Comparison of ENCODE assay signal across 8 mouse cellular contexts in genomic region chr11:101468263-101468688, GRCm38 (mm10). TPM values are rescaled to one million over a fixed set of nuclear protein-coding genes. Genes with fewer than 3 reads are reported as not detected.
DNase-seq lines count a peak whose midpoint lies in the region; ATAC-seq and TF ChIP-seq lines count a peak whose summit lies in the region.

No protein-coding gene starts in this region.

- peak; percentile 48; the same call in 1 of the 2 replicates for ATAC-seq in limb, embryonic 11.5 days (ENCODE audit: insufficient number of reproducible peaks, low FRiP score, low TSS enrichment, low read depth)

- H3K27ac ChIP-seq in heart, adult 2 months, result peak overlapping the region; percentile 65
- H3K27ac ChIP-seq in limb, embryonic 11.5 days (replicated peaks; ENCODE audit: low read depth, low read length), result no peak overlapping the region
- H3K27ac ChIP-seq in olfactory bulb, adult 2 months (ENCODE audit: insufficient read depth, low read depth, low read length), result peak overlapping the region; percentile 16; the same call in 1 of the 2 replicates

- H3K4me3 ChIP-seq in heart, adult 2 months, result peak overlapping the region; percentile 68
- peak overlapping the region; percentile 71 for H3K4me3 ChIP-seq in limb, embryonic 11.5 days (ENCODE audit: low read depth, low read length)
- peak overlapping the region; percentile 58 for H3K4me3 ChIP-seq in olfactory bulb, adult 2 months (ENCODE audit: insufficient read depth, low read depth, low read length)

- intact Hi-C loops in heart, adult 2 months (cut with DNase I), result loop anchor here (5.0 kb wide), 1 partner anchor 84 kb away; the partner anchor contains the start of genes Brca1 and Nbr1
- intact Hi-C loops in heart, postnatal 25 days (cut with DNase I), result loop anchor here (5.0 kb wide), 1 partner anchor 84 kb away; the partner anchor contains the start of genes Brca1 and Nbr1
- intact Hi-C loops in left cerebral cortex, postnatal 14 days (cut with DNase I), result loop anchor here (5.0 kb wide), 2 partner anchors 49 to 84 kb away; partner anchors contain the start of genes Brca1 and Nbr1

- no peak for TF ChIP-seq CTCF in heart, adult 2 months (IDR thresholded peaks at IDR 0.05)
- no peak for TF ChIP-seq CTCF in olfactory bulb, adult 2 months (IDR thresholded peaks at IDR 0.05; ENCODE audit: insufficient read depth, low read depth, low read length)

- no peaks in the 10 kb centered on the region for H3K9me3 ChIP-seq in limb, embryonic 11.5 days (ENCODE audit: control insufficient read depth, low read length)

- no peak for TF ChIP-seq POLR2A in heart, adult 2 months (IDR thresholded peaks at IDR 0.05; ENCODE audit: insufficient read depth, low read depth, low read length)
- 0 out of 2 replicates have a peak, but pooled peaks have one; percentile 14 for TF ChIP-seq POLR2A in olfactory bulb, adult 2 months (IDR thresholded peaks at IDR 0.05; ENCODE audit: insufficient read depth, low read depth, low read length)

- H3K9ac ChIP-seq in heart, adult 2 months (ENCODE audit: low read depth, low read length), result peak overlapping the region; percentile 81
- H3K9ac ChIP-seq in limb, embryonic 11.5 days (ENCODE audit: low read length), result peak overlapping the region; percentile 66

- DNase-seq in heart, adult 2 months, result no peak
- DNase-seq in heart, postnatal 25 days (ENCODE audit: low spot score), result no peak
- peak; percentile 14 for DNase-seq in urinary bladder, postnatal 10 days (ENCODE audit: low spot score)
- no peak for DNase-seq in urinary bladder, postnatal 25 days (ENCODE audit: low spot score)
- no peak for DNase-seq in limb, embryonic 11.5 days (ENCODE audit: low spot score)
- no peak for DNase-seq in left cerebral cortex, postnatal 14 days (ENCODE audit: low spot score in 2 of 2)
- no peak for DNase-seq in urinary bladder, postnatal 14 days (ENCODE audit: low spot score)

- no peaks in the 10 kb centered on the region for H3K79me2 ChIP-seq in heart, adult 2 months (replicated peaks; ENCODE audit: control insufficient read depth, insufficient read depth, low read length)

- H3K4me2 ChIP-seq in limb, embryonic 11.5 days (ENCODE audit: low read depth, severe bottlenecking), result peak overlapping the region; percentile 94

- no peak for TF ChIP-seq EP300 in heart, adult 2 months (IDR thresholded peaks at IDR 0.05; ENCODE audit: insufficient read depth, low read depth, low read length)

- H3K36me3 ChIP-seq in heart, adult 2 months (ENCODE audit: control insufficient read depth, insufficient read depth, low read length), result no peaks in the 10 kb centered on the region
- no peaks in the 10 kb centered on the region for H3K36me3 ChIP-seq in limb, embryonic 11.5 days (ENCODE audit: control insufficient read depth, insufficient read depth, low read length)

- peaks cover 3% of the 10 kb centered on the region for H3K4me1 ChIP-seq in heart, adult 2 months (ENCODE audit: control insufficient read depth, insufficient read depth, low read length)
- peaks cover 27% of the 10 kb centered on the region for H3K4me1 ChIP-seq in limb, embryonic 11.5 days (ENCODE audit: control insufficient read depth, insufficient read depth, low read length)
- peaks cover 21% of the 10 kb centered on the region for H3K4me1 ChIP-seq in olfactory bulb, adult 2 months (ENCODE audit: control insufficient read depth, insufficient read depth, low read length)

- 1% methylated on average over 27 of the region's 31 CpGs for WGBS in heart, adult 2 months
- WGBS in limb, embryonic 11.5 days, result under 1% methylated on average over 31 of the region's 31 CpGs
- WGBS in olfactory bulb, adult 2 months, result under 1% methylated on average over 31 of the region's 31 CpGs

- H3K27me3 ChIP-seq in heart, adult 2 months (ENCODE audit: control insufficient read depth, insufficient read depth, low read length), result no peaks in the 10 kb centered on the region
- no peaks in the 10 kb centered on the region for H3K27me3 ChIP-seq in limb, embryonic 11.5 days (ENCODE audit: control insufficient read depth, insufficient read depth, low read length)

RNA-seq across cellular contexts. Expression of gene Vat1, which starts 2.2 kb away (rescaled TPM):
- 10 to 100 TPM; 20.4 to 21.4 TPM for total RNA-seq in heart, adult 2 months (2021)
- polyA plus RNA-seq in heart, adult 2 months (2012; rRNA removed), result 29.6 and 35.0 TPM in 2 replicates
- 10 to 100 TPM; 21.6 to 25.5 TPM for total RNA-seq in heart, postnatal 25 days (2021)
- polyA plus RNA-seq in limb, embryonic 11.5 days (2014; fragmentation: Nextera tagmentation; extraction: Ambion mirVana), result 17.7 and 19.3 TPM in 2 replicates
- not detected in 2 replicates for polyA plus RNA-seq in olfactory bulb, adult 2 months (2012; ENCODE audit: insufficient read depth, insufficient read length, low replicate concordance, missing spikeins)
- 10 to 100 TPM; 36.4 to 44.8 TPM for total RNA-seq in left cerebral cortex, postnatal 14 days (2021)

RNA-seq across cellular contexts. Expression of gene Rnd2, which starts 3.5 kb away (rescaled TPM):
- total RNA-seq in heart, adult 2 months (2021), result 1 to 10 TPM; 6.5 to 8.0 TPM
- polyA plus RNA-seq in heart, adult 2 months (2012; rRNA removed), result 5.8 and 9.8 TPM in 2 replicates
- 1 to 10 TPM; 5.7 to 6.2 TPM for total RNA-seq in heart, postnatal 25 days (2021)
- polyA plus RNA-seq in limb, embryonic 11.5 days (2014; fragmentation: Nextera tagmentation; extraction: Ambion mirVana), result 4.7 and 4.8 TPM in 2 replicates
- 335 TPM in 1 of 2 replicates, not detected in the other for polyA plus RNA-seq in olfactory bulb, adult 2 months (2012; ENCODE audit: insufficient read depth, insufficient read length, low replicate concordance, missing spikeins)
- total RNA-seq in left cerebral cortex, postnatal 14 days (2021), result 100 to 1,000 TPM; 148 to 154 TPM

RNA-seq across cellular contexts. Expression of gene Ifi35, which starts 20.1 kb away (rescaled TPM):
- total RNA-seq in heart, adult 2 months (2021), result 10 to 100 TPM; 11.5 to 12.6 TPM
- 25.5 and 29.4 TPM in 2 replicates for polyA plus RNA-seq in heart, adult 2 months (2012; rRNA removed)
- 10 to 100 TPM; 12.0 to 13.7 TPM for total RNA-seq in heart, postnatal 25 days (2021)
- polyA plus RNA-seq in limb, embryonic 11.5 days (2014; fragmentation: Nextera tagmentation; extraction: Ambion mirVana), result 3.3 and 3.4 TPM in 2 replicates
- not detected in 2 replicates for polyA plus RNA-seq in olfactory bulb, adult 2 months (2012; ENCODE audit: insufficient read depth, insufficient read length, low replicate concordance, missing spikeins)
- total RNA-seq in left cerebral cortex, postnatal 14 days (2021), result 1 to 10 TPM in 1 of 2 experiments, under 1 TPM in 1; 0.97 to 2.6 TPM

RNA-seq across cellular contexts. Expression of gene Rpl27, which starts 26.2 kb away (rescaled TPM):
- 10 to 100 TPM; 38.3 to 48.4 TPM for total RNA-seq in heart, adult 2 months (2021)
- polyA plus RNA-seq in heart, adult 2 months (2012; rRNA removed), result 234 and 242 TPM in 2 replicates
- 10 to 100 TPM; 46.7 to 56.2 TPM for total RNA-seq in heart, postnatal 25 days (2021)
- 459 and 489 TPM in 2 replicates for polyA plus RNA-seq in limb, embryonic 11.5 days (2014; fragmentation: Nextera tagmentation; extraction: Ambion mirVana)
- polyA plus RNA-seq in olfactory bulb, adult 2 months (2012; ENCODE audit: insufficient read depth, insufficient read length, low replicate concordance, missing spikeins), result not detected in 2 replicates
- total RNA-seq in left cerebral cortex, postnatal 14 days (2021), result 10 to 100 TPM; 41.0 to 43.6 TPM

RNA-seq across cellular contexts. Expression of gene Ptges3l, which starts 43.1 kb away (rescaled TPM):
- 10 to 100 TPM; 50.6 to 58.3 TPM for total RNA-seq in heart, adult 2 months (2021)
- 56.8 and 81.6 TPM in 2 replicates for polyA plus RNA-seq in heart, adult 2 months (2012; rRNA removed)
- 10 to 100 TPM; 69.0 to 80.2 TPM for total RNA-seq in heart, postnatal 25 days (2021)
- polyA plus RNA-seq in limb, embryonic 11.5 days (2014; fragmentation: Nextera tagmentation; extraction: Ambion mirVana), result 4.3 and 4.5 TPM in 2 replicates
- not detected in 2 replicates for polyA plus RNA-seq in olfactory bulb, adult 2 months (2012; ENCODE audit: insufficient read depth, insufficient read length, low replicate concordance, missing spikeins)
- 1 to 10 TPM; 2.8 to 5.7 TPM for total RNA-seq in left cerebral cortex, postnatal 14 days (2021)

Comparison
In these comparisons a context has a peak if more than half of its experiments do, and no peak if none do; other contexts are left out.
1. RNA of gene Rnd2, which starts 3.5 kb away (total RNA-seq): 148 to 154 TPM in left cerebral cortex, postnatal 14 days; 6.5 to 8.0 TPM in heart, adult 2 months and 5.7 to 6.2 TPM in heart, postnatal 25 days; every median in the first group is over 10 times any median in the second.
2. Peak in every context shown above with its lines, with median percentiles within 50 percentile points of each other: H3K4me3 ChIP-seq.